Mouse (Mus musculus) bone marrow macrophage, adult 2 months (primary cell): ENCODE measurements at regions not wholly inside any gene's neighbourhood (a gene's known extent, or its start where the extent isn't known, plus 50 kb on each side); places are given as distances from the start of the nearest gene placed in this dataset.
"Not testable (repeated sequence)": the region's sequence is repeated elsewhere in the genome, so short reads cannot be mapped to it uniquely, and the experiment has no call there.

ENCODE experiments used
- H3K27ac ChIP-seq: 2 replicates; pipeline ENCODE4 v1.5.1; 2012; ENCODE audit warnings: low read depth, low read length; ENCODE audit not compliant: insufficient read depth
- H3K4me1 ChIP-seq: 2 replicates; pipeline ENCODE4 v1.6.1; 2012; ENCODE audit warnings: low read length; ENCODE audit not compliant: control insufficient read depth, insufficient read depth
- H3K4me3 ChIP-seq: 2 replicates; pipeline ENCODE4 v1.5.1; 2012; ENCODE audit warnings: mild to moderate bottlenecking, low read length, moderate library complexity; ENCODE audit not compliant: insufficient read depth
- CTCF ChIP-seq: IDR thresholded peaks from 2 replicates; pipeline ENCODE4 v1.5.1; 2012; ENCODE audit warnings: low read depth, mild to moderate bottlenecking, low read length, moderate library complexity
- POLR2A ChIP-seq: IDR thresholded peaks from 2 replicates; pipeline ENCODE4 v1.6.1; 2012; ENCODE audit warnings: mild to moderate bottlenecking, low read depth, low read length, borderline replicate concordance

GRCm38 (mm10) chr5:133898025-133898598, 201.4 kb upstream of the Castor2 start:
- Histone ChIP-seq H3K4me1 (no peaks in the 10 kb centered on the region), H3K4me3 (no peak overlapping the region), H3K27ac (no peak overlapping the region)
- TF ChIP-seq CTCF (no peak), POLR2A (no peak)

- Histone ChIP-seq H3K4me3 (no peak overlapping the region), H3K27ac (no peak overlapping the region), H3K4me1 (no peaks in the 10 kb centered on the region)
- TF ChIP-seq POLR2A (no peak), CTCF (no peak)
These were observed 208.8 kb upstream of the Castor2 start for GRCm38 (mm10) chr5:133890728-133891127.

GRCm38 (mm10) chr5:133889841-133890240, 209.7 kb upstream of the Castor2 start:
- no peak overlapping the region for H3K4me3 ChIP-seq
- TF ChIP-seq CTCF (no peak), POLR2A (no peak)
- H3K27ac ChIP-seq = no peak overlapping the region
- no peaks in the 10 kb centered on the region for H3K4me1 ChIP-seq

- TF ChIP-seq CTCF = no peak
- no peak for TF ChIP-seq POLR2A
- H3K4me1 ChIP-seq = no peaks in the 10 kb centered on the region
These were observed 214.0 kb upstream of the Castor2 start for GRCm38 (mm10) chr5:133885507-133885906.

GRCm38 (mm10) chr5:133885016-133885415, 214.5 kb upstream of the Castor2 start:
- Histone ChIP-seq H3K4me3 (no peak overlapping the region), H3K4me1 (no peaks in the 10 kb centered on the region), H3K27ac (no peak overlapping the region)
- no peak for TF ChIP-seq POLR2A
- no peak for TF ChIP-seq CTCF

More at GRCm38 (mm10) chr5:133885507-133885906, 214.0 kb upstream of the Castor2 start:
- H3K4me3 ChIP-seq = no peak overlapping the region
- no peak overlapping the region for H3K27ac ChIP-seq

- Histone ChIP-seq H3K4me3 (no peak overlapping the region), H3K27ac (no peak overlapping the region), H3K4me1 (no peaks in the 10 kb centered on the region)
- no peak for TF ChIP-seq POLR2A
- TF ChIP-seq CTCF = no peak
These were observed 214.9 kb upstream of the Castor2 start for GRCm38 (mm10) chr5:133884593-133884992.

GRCm38 (mm10) chr5:133844483-133844882, 255.0 kb upstream of the Castor2 start:
- TF ChIP-seq CTCF = no peak
- Histone ChIP-seq H3K4me1 (no peaks in the 10 kb centered on the region), H3K4me3 (no peak overlapping the region), H3K27ac (no peak overlapping the region)

GRCm38 (mm10) chr5:133842059-133842706, 257.3 kb upstream of the Castor2 start:
- H3K27ac ChIP-seq = not testable (repeated sequence)

GRCm38 (mm10) chr5:133838286-133838685, 261.2 kb upstream of the Castor2 start:
- Histone ChIP-seq H3K27ac (no peak overlapping the region), H3K4me1 (no peaks in the 10 kb centered on the region), H3K4me3 (no peak overlapping the region)
- TF ChIP-seq CTCF (no peak), POLR2A (no peak)

More at GRCm38 (mm10) chr5:133842059-133842706, 257.3 kb upstream of the Castor2 start:
- not testable (repeated sequence) for H3K4me1 ChIP-seq, H3K4me3 ChIP-seq

GRCm38 (mm10) chr5:133833217-133833616, 266.3 kb upstream of the Castor2 start:
- no peaks in the 10 kb centered on the region for H3K4me1 ChIP-seq
- H3K4me3 ChIP-seq = no peak overlapping the region
- no peak overlapping the region for H3K27ac ChIP-seq
- no peak for TF ChIP-seq POLR2A

- Histone ChIP-seq H3K27ac (no peak overlapping the region), H3K4me1 (no peaks in the 10 kb centered on the region), H3K4me3 (no peak overlapping the region)
- TF ChIP-seq CTCF (no peak), POLR2A (no peak)
These were observed 271.3 kb upstream of the Castor2 start for GRCm38 (mm10) chr5:133828226-133828625.
